Mouse (Mus musculus) brain, adult 2 months (tissue): Measurements from ENCODE around the gene Ckmt2.

Experiments
- DNase-seq: peaks from one replicate; pipeline ENCODE4 v3.0.0; 2011; ENCODE audit warnings: low read depth, low spot score

Ckmt2 gene

GRCm38 (mm10) chr13:91873734-91874329 is 2.9 kb downstream of the Ckmt2 start:
- DNase-seq = no peak

GRCm38 (mm10) chr13:91868577-91868976 is 8.1 kb downstream of the Ckmt2 start:
- DNase-seq = no peak

GRCm38 (mm10) chr13:91858835-91859234 is 17.9 kb downstream of the Ckmt2 start:
- no peak for DNase-seq

- no peak for DNase-seq
Observed at GRCm38 (mm10) chr13:91857427-91857826, 19.3 kb downstream of the Ckmt2 start.

GRCm38 (mm10) chr13:91854412-91854811 is 22.3 kb downstream of the Ckmt2 start:
- no peak for DNase-seq

- DNase-seq = no peak
Observed at GRCm38 (mm10) chr13:91827876-91828275, 48.8 kb downstream of the Ckmt2 start.

- DNase-seq = no peak
Observed at GRCm38 (mm10) chr13:91826066-91826465, 50.6 kb downstream of the Ckmt2 start.

GRCm38 (mm10) chr13:91824845-91825550 is 51.7 kb downstream of the Ckmt2 start:
- DNase-seq = peak; percentile 8

- DNase-seq = peak; percentile 12
Observed at GRCm38 (mm10) chr13:91823735-91824134, 53.0 kb downstream of the Ckmt2 start.

- DNase-seq = no peak
Observed at GRCm38 (mm10) chr13:91814670-91815069, 62.0 kb downstream of the Ckmt2 start.

GRCm38 (mm10) chr13:91809476-91809875 is 67.2 kb downstream of the Ckmt2 start:
- peak; percentile 39 for DNase-seq

GRCm38 (mm10) chr13:91807874-91808575 is 68.7 kb downstream of the Ckmt2 start:
- peak; percentile 36 for DNase-seq

GRCm38 (mm10) chr13:91807155-91807839 is 69.4 kb downstream of the Ckmt2 start, which contains the start of gene Zcchc9:
Zcchc9 (minus strand) TSS chr13:91807705.
- DNase-seq = peak; percentile 96
